Mouse (Mus musculus) testis, adult 2 months (tissue): ENCODE data around the gene Fbxl4. TPM values are rescaled to one million over a fixed set of nuclear protein-coding genes. Genes with fewer than 3 reads are reported as not detected.
A peak's percentile ranks its signal among the peaks of the same experiment; 100 is the strongest.
"Not testable (repeated sequence)": the region's sequence is repeated elsewhere in the genome, so short reads cannot be mapped to it uniquely, and the experiment has no call there.

Source experiments
- H3K27ac ChIP-seq: fragments of 200-500 bp; 2 replicates; pipeline ENCODE4 v1.5.1; 2012; ENCODE audit warnings: low read depth, low read length; ENCODE audit not compliant: control insufficient read depth, insufficient read depth
- H3K27me3 ChIP-seq: fragments of 200-500 bp; 2 replicates; pipeline ENCODE4 v1.6.1; 2012; ENCODE audit warnings: mild to moderate bottlenecking, low read length, moderate library complexity; ENCODE audit not compliant: control insufficient read depth, insufficient read depth
- H3K36me3 ChIP-seq: fragments of 200-500 bp; 2 replicates; pipeline ENCODE4 v1.6.1; 2012; ENCODE audit warnings: mild to moderate bottlenecking, low read length; ENCODE audit not compliant: control insufficient read depth, insufficient read depth
- H3K4me1 ChIP-seq: fragments of 200-500 bp; 2 replicates; pipeline ENCODE4 v1.6.1; 2012; ENCODE audit warnings: low read length; ENCODE audit not compliant: control insufficient read depth, insufficient read depth
- H3K4me3 ChIP-seq: fragments of 200-500 bp; 2 replicates; pipeline ENCODE4 v1.5.1; 2012; ENCODE audit warnings: low read depth, mild to moderate bottlenecking, low read length, moderate library complexity, mixed read lengths; ENCODE audit not compliant: control insufficient read depth
- CTCF ChIP-seq: fragments of 200-500 bp; IDR thresholded peaks from 2 replicates; pipeline ENCODE4 v1.5.1; 2012; ENCODE audit warnings: low read depth, mild to moderate bottlenecking, inconsistent platforms, low read length, moderate library complexity; ENCODE audit not compliant: control insufficient read depth, insufficient read depth, insufficient replicate concordance
- POLR2A ChIP-seq: fragments of 200-500 bp; IDR thresholded peaks from 2 replicates; pipeline ENCODE4 v1.6.1; 2012; ENCODE audit warnings: low read depth, mild to moderate bottlenecking, inconsistent platforms, low read length, moderate library complexity; ENCODE audit not compliant: control insufficient read depth
- polyA plus RNA-seq: library from polyadenylated mRNA; depleted of rRNA; stranded (reverse); fragments of >200 nt; gene quantifications from 2 replicates; pipeline ENCODE4 v1.2.3, GENCODE M21; 2012; rRNA removed

Fbxl4 gene
- polyA plus RNA-seq = 4.2 and 4.3 TPM in 2 replicates

- peaks cover 5% of the 10 kb centered on the region for H3K4me1 ChIP-seq
- no peaks in the 10 kb centered on the region for H3K36me3 ChIP-seq
- peak within 1 kb of the TSS; percentile 95 for H3K4me3 ChIP-seq
- H3K27ac ChIP-seq = peak within 1 kb of the TSS; percentile 93
- H3K27me3 ChIP-seq = no peaks in the 10 kb centered on the region
- TF ChIP-seq POLR2A = peak; percentile 46
- no peak for TF ChIP-seq CTCF
Observed at GRCm38 (mm10) chr4:22357266-22357930, at the start of gene Fbxl4. Fbxl4 (plus strand) TSS chr4:22357543.

- Histone ChIP-seq H3K4me1 (no peaks in the 10 kb centered on the region), H3K4me3 (no peak overlapping the region), H3K36me3 (no peaks in the 10 kb centered on the region), H3K27me3 (no peaks in the 10 kb centered on the region), H3K27ac (no peak overlapping the region)
- TF ChIP-seq POLR2A (no peak), CTCF (no peak)
Observed at GRCm38 (mm10) chr4:22314564-22314963, 42.8 kb upstream of the Fbxl4 start.

- TF ChIP-seq POLR2A = no peak
- TF ChIP-seq CTCF = no peak
- Histone ChIP-seq H3K36me3 (no peaks in the 10 kb centered on the region), H3K27me3 (no peaks in the 10 kb centered on the region), H3K27ac (no peak overlapping the region), H3K4me3 (no peak overlapping the region), H3K4me1 (no peaks in the 10 kb centered on the region)
Observed at GRCm38 (mm10) chr4:22342816-22343573, 14.3 kb upstream of the Fbxl4 start.

GRCm38 (mm10) chr4:22349086-22349485 is 8.3 kb upstream of the Fbxl4 start:
- not testable (repeated sequence) for H3K36me3 ChIP-seq, H3K27me3 ChIP-seq, H3K27ac ChIP-seq, H3K4me1 ChIP-seq, H3K4me3 ChIP-seq

GRCm38 (mm10) chr4:22357931-22358300 is 573 bp downstream of the Fbxl4 start:
- peaks cover 5% of the 10 kb centered on the region for H3K4me1 ChIP-seq
- TF ChIP-seq POLR2A (no peak), CTCF (no peak)
- H3K4me3 ChIP-seq = peak overlapping the region; percentile 95
- no peaks in the 10 kb centered on the region for H3K27me3 ChIP-seq
- no peaks in the 10 kb centered on the region for H3K36me3 ChIP-seq
- H3K27ac ChIP-seq = peak overlapping the region; percentile 93

- H3K36me3 ChIP-seq = no peaks in the 10 kb centered on the region
- H3K27me3 ChIP-seq = no peaks in the 10 kb centered on the region
- H3K27ac ChIP-seq = no peak overlapping the region
- no peak for TF ChIP-seq POLR2A
- no peak for TF ChIP-seq CTCF
- H3K4me1 ChIP-seq = peaks cover 5% of the 10 kb centered on the region
- H3K4me3 ChIP-seq = no peak overlapping the region; the same call in 1 of the 2 replicates
Observed at GRCm38 (mm10) chr4:22358487-22358886, 1.1 kb downstream of the Fbxl4 start.

GRCm38 (mm10) chr4:22367368-22367767 is 10.0 kb downstream of the Fbxl4 start:
- TF ChIP-seq POLR2A (no peak), CTCF (peak; percentile 51; the same call in 1 of the 2 replicates)

More at GRCm38 (mm10) chr4:22367368-22367767, 10.0 kb downstream of the Fbxl4 start:
- no peaks in the 10 kb centered on the region for H3K36me3 ChIP-seq
- no peaks in the 10 kb centered on the region for H3K4me1 ChIP-seq
- peak overlapping the region; percentile 32 for H3K27ac ChIP-seq
- H3K4me3 ChIP-seq = no peak overlapping the region
- no peaks in the 10 kb centered on the region for H3K27me3 ChIP-seq
